Mouse (Mus musculus) mammary gland, adult 2 months (tissue): Measurements from ENCODE around the gene Gm21863. TPM values are rescaled to one million over a fixed set of nuclear protein-coding genes. Genes with fewer than 3 reads are reported as not detected.

Experiments used
- polyA plus RNA-seq: library from polyadenylated mRNA; depleted of rRNA; stranded (reverse); fragments of >200 nt; gene quantifications from 2 replicates; pipeline ENCODE4 v1.2.3, GENCODE M21; 2012; ENCODE audit warnings: low replicate concordance; rRNA removed

The Gm21863 gene
- polyA plus RNA-seq = not detected in 2 replicates

GRCm38 (mm10) chr12:19953869-19954555, at the start of gene Gm21863:
Gm21863 (plus strand) TSS chr12:19954505.

